Mouse (Mus musculus) forebrain, embryonic 16.5 days (tissue): ENCODE measurements around the gene Bhmt2. TPM values are rescaled to one million over a fixed set of nuclear protein-coding genes. Genes with fewer than 3 reads are reported as not detected.

ENCODE experiments used
- ATAC-seq: fragments of 200-750 bp; cut with Nextera tagmentation; 2 replicates; pipeline ENCODE4 v1.8.0; 2017; ENCODE audit warnings: mild to moderate bottlenecking, moderate library complexity
- H3K27ac ChIP-seq: fragments of 300-500 bp; sonication (generic); 2 replicates; pipeline ENCODE4 v1.5.1; 2014; ENCODE audit warnings: low read length, control low read depth
- H3K27me3 ChIP-seq: fragments of 300-500 bp; sonication (generic); replicated peaks from 2 replicates; pipeline ENCODE4 v1.6.1; 2014; ENCODE audit warnings: low read length; ENCODE audit not compliant: control insufficient read depth, insufficient read depth
- H3K36me3 ChIP-seq: fragments of 300-500 bp; sonication (generic); 2 replicates; pipeline ENCODE4 v1.6.1; 2014; ENCODE audit not compliant: control insufficient read depth, insufficient read depth
- H3K4me1 ChIP-seq: fragments of 300-500 bp; sonication (generic); replicated peaks from 2 replicates; pipeline ENCODE4 v1.6.1; 2014; ENCODE audit warnings: low read length; ENCODE audit not compliant: control insufficient read depth, insufficient read depth
- H3K4me2 ChIP-seq: fragments of 300-500 bp; sonication (generic); 2 replicates; pipeline ENCODE4 v1.6.1; 2014; ENCODE audit warnings: mild to moderate bottlenecking, low read length, control low read depth
- H3K4me3 ChIP-seq: fragments of 300-500 bp; sonication (generic); replicated peaks from 2 replicates; pipeline ENCODE4 v1.5.1; 2014; ENCODE audit warnings: mild to moderate bottlenecking, low read length, control low read depth
- H3K9ac ChIP-seq: fragments of 300-500 bp; sonication (generic); replicated peaks from 2 replicates; pipeline ENCODE4 v1.6.1; 2014; ENCODE audit warnings: low read depth, low read length, control low read depth
- H3K9me3 ChIP-seq: fragments of 300-500 bp; sonication (generic); 2 replicates; pipeline ENCODE4 v1.6.1; 2016; ENCODE audit warnings: low read length; ENCODE audit not compliant: control insufficient read depth
- WGBS: fragments of 180-500 bp; shearing (Covaris S2); extraction: QIAGEN DNeasy Blood & Tissue Kit; methylation state at CpG from one replicate; pipeline ENCODE4 v1.1.7; 2014; 5-methylcytosine and 5-hydroxymethylcytosine counted together
- polyA plus RNA-seq: library from polyadenylated mRNA; unstranded; fragments of >200 nt; fragmentation: Nextera tagmentation; extraction: Ambion mirVana; gene quantifications from 2 replicates; pipeline ENCODE4 v1.2.1, GENCODE M21; 2015

The Bhmt2 gene
- 0.24 TPM in 1 of 2 replicates, not detected in the other for polyA plus RNA-seq

DNA sequence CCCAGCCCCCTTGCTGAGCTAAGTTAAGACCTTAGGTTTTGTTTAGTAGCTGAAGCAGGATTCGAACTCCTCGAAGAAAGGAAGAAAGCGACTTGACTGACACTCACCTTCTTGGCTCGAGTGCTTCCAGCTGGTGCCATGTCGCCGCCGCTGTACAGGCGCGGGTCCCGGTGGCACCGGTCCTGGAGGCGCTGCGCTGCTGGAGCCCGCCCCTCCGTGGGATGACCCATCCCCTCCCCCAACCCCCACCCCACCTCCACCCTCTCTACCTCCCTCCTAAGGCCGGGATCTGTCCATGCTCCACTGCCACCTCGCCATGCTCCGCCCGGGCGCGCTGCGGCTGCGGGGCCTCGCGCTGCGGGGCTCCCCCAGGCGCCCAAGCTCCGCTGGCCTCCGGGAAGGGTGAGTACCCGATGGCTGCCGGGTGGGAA is at the start of gene Bhmt2, which contains the start of gene Dmgdh:
Bhmt2 (minus strand) TSS at position 172 of the 431 bp plus-strand sequence.
Dmgdh (plus strand) TSS at position 303 of the 431 bp plus-strand sequence.
- Histone ChIP-seq H3K9ac (no peak within 1 kb of the TSS), H3K27ac (no peak within 1 kb of the TSS), H3K4me2 (no peak within 1 kb of the TSS), H3K36me3 (no peaks in the 10 kb centered on the region), H3K4me3 (no peak within 1 kb of the TSS), H3K4me1 (no peaks in the 10 kb centered on the region), H3K9me3 (no peaks in the 10 kb centered on the region), H3K27me3 (peaks cover 9% of the 10 kb centered on the region)
- 6% methylated on average over 31 of the region's 31 CpGs for WGBS
- no peak for ATAC-seq

DNA sequence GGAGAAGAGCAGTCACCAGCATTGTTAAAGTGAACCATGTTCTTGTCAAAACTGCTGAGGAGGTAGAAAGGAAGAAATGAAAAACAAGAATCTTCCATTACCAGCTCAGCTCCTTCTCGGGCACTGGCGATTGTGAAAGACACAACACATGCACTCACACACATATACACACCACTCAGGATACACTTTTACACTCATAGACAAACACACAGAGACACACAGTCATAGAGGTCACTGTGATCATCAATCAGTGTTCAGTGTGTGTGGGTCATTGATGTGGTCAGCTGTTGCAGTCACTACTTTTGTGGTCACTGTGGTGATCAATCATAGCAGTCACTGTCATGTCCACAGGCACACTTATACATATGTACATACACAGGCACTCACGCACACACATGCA is 49.4 kb upstream of the Bhmt2 start:
- WGBS = 91% methylated on average over 3 of the region's 3 CpGs

DNA sequence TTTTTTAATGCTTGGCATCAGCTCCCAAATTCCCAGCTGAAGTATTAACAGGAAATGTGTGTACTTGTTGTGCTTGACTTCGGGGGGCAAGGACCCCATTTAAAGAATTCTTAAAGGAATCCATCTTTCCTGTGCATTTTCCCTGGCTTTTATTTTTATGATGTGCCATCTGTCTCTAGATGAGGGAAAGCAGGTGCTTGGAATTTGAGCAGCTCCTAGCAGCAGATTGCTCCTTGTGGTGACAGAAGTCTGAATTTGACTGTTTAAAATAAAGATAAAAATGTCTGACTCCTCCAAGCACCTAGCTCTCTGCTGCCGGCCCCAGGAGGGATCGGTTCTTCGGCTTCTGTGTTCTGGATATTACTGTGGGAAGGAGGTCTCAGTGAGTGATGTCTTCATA is 47.8 kb upstream of the Bhmt2 start:
- H3K4me2 ChIP-seq = no peak overlapping the region
- H3K27ac ChIP-seq = peak overlapping the region; percentile 70; the same call in 1 of the 2 replicates
- H3K36me3 ChIP-seq = no peaks in the 10 kb centered on the region
- 70% methylated on average over 4 of the region's 4 CpGs for WGBS
- H3K27me3 ChIP-seq = no peaks in the 10 kb centered on the region
- no peak overlapping the region for H3K9ac ChIP-seq
- peaks cover 2% of the 10 kb centered on the region for H3K4me1 ChIP-seq
- no peaks in the 10 kb centered on the region for H3K9me3 ChIP-seq
- no peak overlapping the region for H3K4me3 ChIP-seq
- ATAC-seq = peak; percentile 59

More for the DNA sequence above, 49.4 kb upstream of the Bhmt2 start:
- Histone ChIP-seq H3K9me3 (no peaks in the 10 kb centered on the region), H3K9ac (no peak overlapping the region), H3K27ac (no peak overlapping the region), H3K36me3 (no peaks in the 10 kb centered on the region), H3K4me1 (peaks cover 2% of the 10 kb centered on the region), H3K4me2 (no peak overlapping the region), H3K4me3 (no peak overlapping the region), H3K27me3 (no peaks in the 10 kb centered on the region)
- ATAC-seq = no peak

DNA sequence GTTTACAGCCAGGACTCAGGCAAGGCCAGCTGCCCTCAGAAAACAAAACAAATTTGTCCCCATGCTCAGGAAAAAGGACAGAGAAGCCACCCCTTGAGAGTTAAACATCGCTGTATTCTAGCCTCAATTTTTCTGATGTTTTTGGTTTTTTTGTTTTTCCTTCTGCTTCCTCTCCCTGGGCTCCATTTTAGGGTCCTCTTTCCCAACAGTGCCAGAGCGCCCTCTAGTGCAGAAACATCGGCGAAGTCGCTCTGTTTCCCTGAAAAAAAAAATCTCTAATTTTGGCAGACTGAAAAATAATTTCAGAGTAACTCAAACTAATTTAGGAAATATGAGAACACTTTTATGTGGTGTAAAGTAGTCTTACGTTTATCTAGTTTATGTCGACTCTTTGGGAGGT is 44.8 kb upstream of the Bhmt2 start:
- 2% methylated on average over 7 of the region's 7 CpGs for WGBS
- H3K4me2 ChIP-seq = no peak overlapping the region

DNA sequence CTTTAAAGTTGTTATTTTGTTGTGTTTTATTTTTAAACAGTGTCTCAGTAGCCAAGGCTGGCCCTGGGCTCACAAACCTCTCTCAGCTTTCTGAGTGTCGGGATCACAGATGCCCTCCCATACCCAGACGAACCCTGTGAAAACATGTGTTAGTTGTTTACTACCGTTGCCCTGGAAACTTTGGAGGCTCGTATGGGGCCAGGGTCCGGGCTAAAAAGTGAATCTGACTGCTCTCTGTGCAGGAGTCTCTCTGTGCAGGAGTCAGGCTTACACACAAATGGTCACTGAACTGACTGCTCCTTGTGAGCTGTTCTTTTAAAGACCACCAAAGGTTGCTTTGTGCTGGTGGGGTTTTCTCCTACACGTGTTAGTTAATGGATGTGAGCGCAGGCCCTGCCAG is 43.0 kb upstream of the Bhmt2 start:
- no peak overlapping the region for H3K4me2 ChIP-seq
- no peak overlapping the region for H3K4me3 ChIP-seq
- H3K36me3 ChIP-seq = no peaks in the 10 kb centered on the region
- ATAC-seq = no peak
- WGBS = 37% methylated on average over 7 of the region's 7 CpGs
- no peaks in the 10 kb centered on the region for H3K9me3 ChIP-seq
- no peak overlapping the region for H3K27ac ChIP-seq
- no peak overlapping the region for H3K9ac ChIP-seq
- peaks cover 2% of the 10 kb centered on the region for H3K4me1 ChIP-seq
- no peaks in the 10 kb centered on the region for H3K27me3 ChIP-seq

More for the DNA sequence above, 44.8 kb upstream of the Bhmt2 start:
- no peak overlapping the region for H3K27ac ChIP-seq
- H3K4me3 ChIP-seq = no peak overlapping the region
- H3K27me3 ChIP-seq = no peaks in the 10 kb centered on the region
- ATAC-seq = no peak
- H3K4me1 ChIP-seq = peaks cover 2% of the 10 kb centered on the region
- no peaks in the 10 kb centered on the region for H3K36me3 ChIP-seq
- 0 out of 2 replicates have a peak overlapping the region, but pooled peaks have one; percentile 13 for H3K9ac ChIP-seq
- H3K9me3 ChIP-seq = no peaks in the 10 kb centered on the region

DNA sequence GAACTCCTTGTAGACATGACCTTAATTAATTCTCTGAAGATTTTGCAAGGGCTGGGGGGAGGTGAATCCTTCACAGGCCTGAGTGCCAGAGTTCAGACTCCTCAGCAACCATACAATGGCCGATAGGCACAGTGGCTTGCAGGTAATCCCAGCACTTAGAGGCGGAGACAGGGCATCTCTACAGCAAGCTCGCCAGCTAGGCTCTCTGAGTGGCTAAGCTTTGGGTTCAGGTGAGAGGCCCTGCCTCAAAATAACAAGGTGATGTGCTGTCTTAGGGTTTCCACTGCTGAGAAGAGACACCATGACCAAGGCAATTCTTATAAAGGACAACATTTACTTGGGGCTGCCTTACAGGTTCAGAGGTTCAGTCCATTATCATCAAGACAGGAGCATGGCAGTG is 39.7 kb upstream of the Bhmt2 start:
- no peak overlapping the region for H3K27ac ChIP-seq
- no peak overlapping the region for H3K4me2 ChIP-seq
- no peaks in the 10 kb centered on the region for H3K27me3 ChIP-seq
- H3K4me3 ChIP-seq = no peak overlapping the region
- no peak for ATAC-seq
- H3K4me1 ChIP-seq = peaks cover 2% of the 10 kb centered on the region; the same call in 1 of the 2 replicates
- 90% methylated on average over 3 of the region's 3 CpGs for WGBS
- H3K9ac ChIP-seq = no peak overlapping the region
- H3K9me3 ChIP-seq = no peaks in the 10 kb centered on the region
- no peaks in the 10 kb centered on the region for H3K36me3 ChIP-seq

DNA sequence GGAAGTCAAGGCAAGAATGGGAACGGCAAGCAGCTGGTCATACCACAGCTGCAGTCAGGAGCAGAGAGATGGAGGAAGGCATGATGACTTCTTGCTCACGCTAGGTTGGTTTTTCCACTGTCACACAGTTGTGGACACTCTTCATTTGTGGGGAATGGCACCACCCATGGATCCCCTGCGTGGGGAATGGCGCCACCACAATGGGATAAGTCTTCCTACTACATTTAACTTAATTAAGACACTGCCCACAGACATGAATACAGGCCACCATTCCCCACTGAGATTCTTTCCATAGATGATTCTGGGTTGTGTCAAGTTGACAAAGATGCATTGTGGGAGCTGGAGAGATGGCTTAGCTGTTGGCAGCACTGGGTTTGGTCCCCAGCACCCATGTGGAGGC is 38.3 kb upstream of the Bhmt2 start:
- WGBS = 95% methylated on average over 4 of the region's 4 CpGs
- Histone ChIP-seq H3K9ac (no peak overlapping the region), H3K36me3 (no peaks in the 10 kb centered on the region), H3K4me1 (no peaks in the 10 kb centered on the region), H3K4me2 (no peak overlapping the region), H3K9me3 (no peaks in the 10 kb centered on the region), H3K27me3 (no peaks in the 10 kb centered on the region), H3K27ac (no peak overlapping the region), H3K4me3 (no peak overlapping the region)
- ATAC-seq = no peak

DNA sequence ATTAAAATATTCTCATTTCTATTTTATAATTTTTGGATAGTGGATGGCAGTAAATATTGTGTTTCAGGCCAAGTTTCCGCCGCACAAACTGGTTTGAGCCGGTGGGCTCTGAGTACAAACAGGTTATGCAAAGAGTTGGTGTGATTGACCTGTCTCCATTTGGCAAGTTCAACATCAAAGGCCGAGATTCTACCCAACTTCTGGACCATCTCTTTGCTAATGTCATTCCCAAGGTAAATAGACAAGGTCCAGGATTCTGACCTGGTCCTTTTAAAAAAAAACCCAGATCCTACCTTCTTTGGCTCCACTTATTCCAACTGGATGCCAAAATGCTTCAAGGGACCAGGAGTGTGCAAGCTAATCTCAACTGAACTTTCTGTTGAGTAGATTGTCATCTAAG is 37.1 kb upstream of the Bhmt2 start:
- no peak overlapping the region for H3K4me3 ChIP-seq
- no peaks in the 10 kb centered on the region for H3K27me3 ChIP-seq

DNA sequence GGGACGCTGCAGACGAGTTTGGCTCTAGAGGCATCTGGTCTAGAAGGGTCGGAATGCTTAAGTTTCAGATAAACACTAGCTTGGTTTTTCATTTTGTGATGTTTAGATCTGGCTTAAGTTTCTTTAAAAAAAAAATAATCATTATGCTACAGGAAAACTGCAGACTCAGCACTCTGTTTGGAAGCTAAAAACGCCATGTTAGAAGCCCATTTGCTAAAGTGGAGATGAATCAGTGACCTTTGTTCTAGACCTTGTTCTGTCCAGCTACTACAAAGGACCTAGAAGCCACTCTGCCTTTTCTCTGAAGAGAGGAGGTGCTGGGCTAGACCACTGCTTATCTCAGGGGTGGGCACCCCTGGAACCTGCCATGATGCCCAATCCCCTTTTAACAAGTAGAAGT is 36.2 kb upstream of the Bhmt2 start:
- Histone ChIP-seq H3K27ac (no peak overlapping the region), H3K36me3 (no peaks in the 10 kb centered on the region), H3K4me2 (no peak overlapping the region), H3K4me3 (no peak overlapping the region), H3K9ac (no peak overlapping the region), H3K9me3 (no peaks in the 10 kb centered on the region), H3K27me3 (no peaks in the 10 kb centered on the region), H3K4me1 (no peaks in the 10 kb centered on the region)
- ATAC-seq = no peak
- WGBS = 89% methylated on average over 4 of the region's 4 CpGs

More for the DNA sequence above, 37.1 kb upstream of the Bhmt2 start:
- 92% methylated on average over 4 of the region's 4 CpGs for WGBS
- H3K9me3 ChIP-seq = no peaks in the 10 kb centered on the region
- no peaks in the 10 kb centered on the region for H3K36me3 ChIP-seq
- no peak overlapping the region for H3K9ac ChIP-seq
- no peak overlapping the region for H3K4me2 ChIP-seq
- H3K27ac ChIP-seq = no peak overlapping the region
- no peaks in the 10 kb centered on the region for H3K4me1 ChIP-seq
- no peak for ATAC-seq

DNA sequence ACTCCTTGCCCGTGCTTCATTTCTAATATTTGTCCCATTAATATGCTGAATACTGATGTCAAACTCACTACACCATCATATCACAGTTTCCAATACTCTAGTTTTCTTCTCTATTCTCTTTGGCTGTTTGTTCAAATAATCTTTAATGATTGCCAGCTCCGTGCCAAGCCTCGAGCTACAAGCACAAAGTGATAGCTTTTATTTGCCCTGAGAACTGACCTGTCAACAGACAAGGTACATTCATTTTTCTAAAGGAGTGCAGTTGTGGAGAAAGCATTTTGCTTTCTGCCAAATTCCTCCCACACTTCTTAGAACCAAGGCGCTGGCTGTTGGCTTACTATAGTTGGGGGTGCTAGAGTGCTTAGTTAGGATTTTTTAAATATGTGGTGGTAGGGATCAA is 33.2 kb upstream of the Bhmt2 start:
- Histone ChIP-seq H3K4me3 (no peak overlapping the region), H3K27me3 (no peaks in the 10 kb centered on the region), H3K4me1 (no peaks in the 10 kb centered on the region), H3K9me3 (no peaks in the 10 kb centered on the region), H3K36me3 (no peaks in the 10 kb centered on the region), H3K27ac (no peak overlapping the region), H3K9ac (no peak overlapping the region), H3K4me2 (no peak overlapping the region)
- 82% methylated on average over 4 of the region's 4 CpGs for WGBS
- no peak for ATAC-seq
